Mouse (Mus musculus) layer of hippocampus, adult 2 months (tissue): ENCODE results near the gene Aifm2. TPM values are rescaled to one million over a fixed set of nuclear protein-coding genes. Genes with fewer than 3 reads are reported as not detected.

ENCODE experiments used
- DNase-seq, 2 experiments: peaks; one replicate each; pipeline ENCODE4 v3.0.0; 2022; ENCODE audit warnings: low spot score in 2 of 2
- H3K27ac ChIP-seq: fragments of 200-600 bp; 2 replicates; pipeline ENCODE4 v1.8.1; 2022
- H3K4me3 ChIP-seq: fragments of 200-600 bp; 2 replicates; pipeline ENCODE4 v1.8.1; 2022; ENCODE audit warnings: mild to moderate bottlenecking
- CTCF ChIP-seq: fragments of 200-600 bp; conservative IDR thresholded peaks from 2 replicates; pipeline ENCODE4 v1.8.1; 2022; ENCODE audit warnings: antibody characterized with exemption, mild to moderate bottlenecking, moderate library complexity
- total RNA-seq, 2 experiments: library from RNA; stranded (reverse); gene quantifications; 2 replicates each; pipeline ENCODE4 v1.2.3; 2021

The Aifm2 gene
- total RNA-seq, 2 experiments from 2014 or later: 7.1 to 7.8 TPM

GRCm38 (mm10) chr10:61723271-61723670 is 8.2 kb downstream of the Aifm2 start:
- Histone ChIP-seq H3K4me3 (no peak overlapping the region), H3K27ac (no peak overlapping the region)
- DNase-seq: no peak
- no peak for TF ChIP-seq CTCF

- peak; percentile 50 to 60 for DNase-seq
- Histone ChIP-seq H3K27ac (no peak overlapping the region), H3K4me3 (no peak overlapping the region)
- TF ChIP-seq CTCF: no peak; the same call in 1 of the 2 replicates
These were observed 14.1 kb downstream of the Aifm2 start for GRCm38 (mm10) chr10:61729181-61729580.

- DNase-seq: no peak
- Histone ChIP-seq H3K4me3 (no peak overlapping the region), H3K27ac (no peak overlapping the region)
- TF ChIP-seq CTCF: no peak; the same call in 1 of the 2 replicates
These were observed 15.1 kb downstream of the Aifm2 start for GRCm38 (mm10) chr10:61730171-61730570.

- peak; percentile 86 for TF ChIP-seq CTCF
- DNase-seq: no peak
These were observed 19.3 kb downstream of the Aifm2 start for GRCm38 (mm10) chr10:61734377-61734776.

GRCm38 (mm10) chr10:61736671-61737078 is 21.6 kb downstream of the Aifm2 start:
- TF ChIP-seq CTCF: no peak
- H3K27ac ChIP-seq: no peak overlapping the region

More at GRCm38 (mm10) chr10:61734377-61734776, 19.3 kb downstream of the Aifm2 start:
- Histone ChIP-seq H3K4me3 (no peak overlapping the region), H3K27ac (no peak overlapping the region)

GRCm38 (mm10) chr10:61737537-61737936 is 22.5 kb downstream of the Aifm2 start:
- no peak for TF ChIP-seq CTCF
- no peak for DNase-seq
- no peak overlapping the region for H3K27ac ChIP-seq
- no peak overlapping the region for H3K4me3 ChIP-seq

More at GRCm38 (mm10) chr10:61736671-61737078, 21.6 kb downstream of the Aifm2 start:
- no peak overlapping the region for H3K4me3 ChIP-seq
- no peak for DNase-seq

GRCm38 (mm10) chr10:61738126-61738525 is 23.1 kb downstream of the Aifm2 start:
- no peak for TF ChIP-seq CTCF
- H3K27ac ChIP-seq: no peak overlapping the region
- no peak overlapping the region for H3K4me3 ChIP-seq
- no peak for DNase-seq

- TF ChIP-seq CTCF: no peak
- no peak overlapping the region for H3K4me3 ChIP-seq
- no peak overlapping the region for H3K27ac ChIP-seq
- no peak for DNase-seq
These were observed 26.2 kb downstream of the Aifm2 start for GRCm38 (mm10) chr10:61741306-61741705.

GRCm38 (mm10) chr10:61741873-61742272 is 26.8 kb downstream of the Aifm2 start:
- peak; percentile 44 for TF ChIP-seq CTCF
- H3K4me3 ChIP-seq: no peak overlapping the region
- no peak overlapping the region for H3K27ac ChIP-seq
- no peak for DNase-seq

GRCm38 (mm10) chr10:61742336-61742735 is 27.3 kb downstream of the Aifm2 start:
- no peak for DNase-seq
- TF ChIP-seq CTCF: no peak
- H3K27ac ChIP-seq: no peak overlapping the region
- H3K4me3 ChIP-seq: no peak overlapping the region

- DNase-seq: no peak
These were observed 30.1 kb downstream of the Aifm2 start for GRCm38 (mm10) chr10:61745133-61745532.

GRCm38 (mm10) chr10:61747302-61747701 is 32.2 kb downstream of the Aifm2 start:
- Histone ChIP-seq H3K27ac (no peak overlapping the region), H3K4me3 (no peak overlapping the region)
- TF ChIP-seq CTCF: no peak
- no peak for DNase-seq

More at GRCm38 (mm10) chr10:61745133-61745532, 30.1 kb downstream of the Aifm2 start:
- Histone ChIP-seq H3K27ac (no peak overlapping the region), H3K4me3 (no peak overlapping the region)
- peak; percentile 60 for TF ChIP-seq CTCF

- TF ChIP-seq CTCF: no peak
- H3K27ac ChIP-seq: no peak overlapping the region
- DNase-seq: no peak
- H3K4me3 ChIP-seq: no peak overlapping the region
These were observed 35.0 kb downstream of the Aifm2 start for GRCm38 (mm10) chr10:61750014-61750413.

GRCm38 (mm10) chr10:61751534-61752219 is 36.6 kb downstream of the Aifm2 start:
- Histone ChIP-seq H3K4me3 (no peak overlapping the region), H3K27ac (no peak overlapping the region)
- DNase-seq: no peak
- no peak for TF ChIP-seq CTCF
